Mouse (Mus musculus): ENCODE data around the gene Ticam1. TPM values are rescaled to one million over a fixed set of nuclear protein-coding genes. Genes with fewer than 3 reads are reported as not detected.

Gene Ticam1
- polyA plus RNA-seq, 1 experiment = 4.0 TPM

GRCm38 (mm10) chr17:56229943-56230342 is 46.6 kb downstream of the Ticam1 start:
- H3K4me1 ChIP-seq (ENCODE audit: control insufficient read depth, insufficient read depth, low read length) = no peaks in the 10 kb centered on the region
- TF ChIP-seq EP300 (IDR thresholded peaks at IDR 0.05; ENCODE audit: insufficient read depth, low read depth, low read length) = no peak
- no peak for TF ChIP-seq CTCF (IDR thresholded peaks at IDR 0.05; ENCODE audit: low read depth, low read length)
- no peak for TF ChIP-seq POLR2A (IDR thresholded peaks at IDR 0.05; ENCODE audit: insufficient read depth, low read length)
- H3K9me3 ChIP-seq (replicated peaks; ENCODE audit: control insufficient read depth, insufficient read depth, low read length, poor library complexity, severe bottlenecking) = no peaks in the 10 kb centered on the region
- H3K27me3 ChIP-seq (ENCODE audit: control insufficient read depth, insufficient read depth, low read length, poor library complexity, severe bottlenecking) = no peaks in the 10 kb centered on the region
- no peak overlapping the region for H3K9ac ChIP-seq (ENCODE audit: low read depth, poor library complexity, severe bottlenecking)
- H3K4me3 ChIP-seq (ENCODE audit: low read depth, low read length) = no peak overlapping the region
- H3K27ac ChIP-seq (ENCODE audit: insufficient read depth, low read length) = no peak overlapping the region
- no peaks in the 10 kb centered on the region for H3K36me3 ChIP-seq (ENCODE audit: control insufficient read depth, insufficient read depth, low read length, poor library complexity, severe bottlenecking)

- no peak overlapping the region for H3K4me3 ChIP-seq (ENCODE audit: low read depth, low read length)
- no peaks in the 10 kb centered on the region for H3K9me3 ChIP-seq (replicated peaks; ENCODE audit: control insufficient read depth, insufficient read depth, low read length, poor library complexity, severe bottlenecking)
- H3K27ac ChIP-seq (ENCODE audit: insufficient read depth, low read length) = no peak overlapping the region
- TF ChIP-seq POLR2A (IDR thresholded peaks at IDR 0.05; ENCODE audit: insufficient read depth, low read length) = no peak
- no peak for TF ChIP-seq EP300 (IDR thresholded peaks at IDR 0.05; ENCODE audit: insufficient read depth, low read depth, low read length)
- no peak for TF ChIP-seq CTCF (IDR thresholded peaks at IDR 0.05; ENCODE audit: low read depth, low read length)
- H3K4me1 ChIP-seq (ENCODE audit: control insufficient read depth, insufficient read depth, low read length) = peaks cover 5% of the 10 kb centered on the region
- no peaks in the 10 kb centered on the region for H3K36me3 ChIP-seq (ENCODE audit: control insufficient read depth, insufficient read depth, low read length, poor library complexity, severe bottlenecking)
- no peaks in the 10 kb centered on the region for H3K27me3 ChIP-seq (ENCODE audit: control insufficient read depth, insufficient read depth, low read length, poor library complexity, severe bottlenecking)
- no peak overlapping the region for H3K9ac ChIP-seq (ENCODE audit: low read depth, poor library complexity, severe bottlenecking)
These were observed 50.0 kb downstream of the Ticam1 start for GRCm38 (mm10) chr17:56226566-56226965.

- peak; percentile 60 for TF ChIP-seq POLR2A (IDR thresholded peaks at IDR 0.05; ENCODE audit: insufficient read depth, low read length)
- no peak for TF ChIP-seq CTCF (IDR thresholded peaks at IDR 0.05; ENCODE audit: low read depth, low read length)
- H3K9ac ChIP-seq (ENCODE audit: low read depth, poor library complexity, severe bottlenecking) = peak overlapping the region; percentile 14; the same call in 1 of the 2 replicates
- H3K27me3 ChIP-seq (ENCODE audit: control insufficient read depth, insufficient read depth, low read length, poor library complexity, severe bottlenecking) = no peaks in the 10 kb centered on the region
- H3K36me3 ChIP-seq (ENCODE audit: control insufficient read depth, insufficient read depth, low read length, poor library complexity, severe bottlenecking) = no peaks in the 10 kb centered on the region
- peaks cover 5% of the 10 kb centered on the region for H3K4me1 ChIP-seq (ENCODE audit: control insufficient read depth, insufficient read depth, low read length)
- H3K27ac ChIP-seq (ENCODE audit: insufficient read depth, low read length) = peak overlapping the region; percentile 20; the same call in 1 of the 2 replicates
- H3K9me3 ChIP-seq (replicated peaks; ENCODE audit: control insufficient read depth, insufficient read depth, low read length, poor library complexity, severe bottlenecking) = no peaks in the 10 kb centered on the region
- peak overlapping the region; percentile 42; the same call in 1 of the 2 replicates for H3K4me3 ChIP-seq (ENCODE audit: low read depth, low read length)
These were observed 51.7 kb downstream of the Ticam1 start for GRCm38 (mm10) chr17:56224916-56225315.

DNA sequence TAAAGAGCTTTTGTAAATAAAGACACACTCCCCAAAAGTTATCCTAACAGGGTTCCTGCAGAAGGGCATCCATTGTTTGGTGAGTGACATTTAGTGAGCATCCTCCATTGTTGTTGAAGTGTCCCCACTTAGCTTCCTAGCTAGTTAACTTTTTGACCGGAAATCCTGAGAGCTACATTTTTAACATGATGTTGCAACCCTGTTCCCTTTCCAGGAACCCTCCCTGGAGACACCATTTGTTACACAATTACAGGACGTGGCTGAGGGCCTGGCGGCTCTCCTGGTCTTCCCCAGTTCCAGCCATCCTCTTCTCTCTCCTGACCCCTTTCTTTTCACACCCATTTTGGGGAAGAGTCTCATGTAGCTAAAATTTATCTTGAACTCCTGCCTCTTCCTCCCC is 56.8 kb downstream of the Ticam1 start:
- TF ChIP-seq POLR2A (IDR thresholded peaks at IDR 0.05; ENCODE audit: insufficient read depth, low read length) = no peak
- TF ChIP-seq EP300 (IDR thresholded peaks at IDR 0.05; ENCODE audit: insufficient read depth, low read depth, low read length) = no peak
- TF ChIP-seq CTCF (IDR thresholded peaks at IDR 0.05; ENCODE audit: low read depth, low read length) = no peak
- no peak overlapping the region for H3K27ac ChIP-seq (ENCODE audit: insufficient read depth, low read length)
- no peaks in the 10 kb centered on the region for H3K9me3 ChIP-seq (replicated peaks; ENCODE audit: control insufficient read depth, insufficient read depth, low read length, poor library complexity, severe bottlenecking)
- H3K27me3 ChIP-seq (ENCODE audit: control insufficient read depth, insufficient read depth, low read length, poor library complexity, severe bottlenecking) = no peaks in the 10 kb centered on the region
- H3K4me1 ChIP-seq (ENCODE audit: control insufficient read depth, insufficient read depth, low read length) = peaks cover 5% of the 10 kb centered on the region
- 0 out of 2 replicates have a peak overlapping the region, but pooled peaks have one; percentile 96 for H3K4me3 ChIP-seq (ENCODE audit: low read depth, low read length)
- H3K9ac ChIP-seq (ENCODE audit: low read depth, poor library complexity, severe bottlenecking) = no peak overlapping the region
- H3K36me3 ChIP-seq (ENCODE audit: control insufficient read depth, insufficient read depth, low read length, poor library complexity, severe bottlenecking) = no peaks in the 10 kb centered on the region

Other genes starting within 250 kb of the Ticam1 start
- 52.3 and 57.0 TPM in 2 replicates for gene Sh3gl1, start 240.2 kb downstream of the Ticam1 start, polyA plus RNA-seq (2011; ENCODE audit: insufficient read depth, insufficient read length, low read depth, missing spikeins)
- gene Chaf1a, start 236.3 kb downstream of the Ticam1 start, polyA plus RNA-seq (2011; ENCODE audit: insufficient read depth, insufficient read length, low read depth, missing spikeins) = 33.6 and 38.5 TPM in 2 replicates
- 38.4 and 38.7 TPM in 2 replicates for gene Ubxn6, start 201.8 kb downstream of the Ticam1 start, polyA plus RNA-seq (2011; ENCODE audit: insufficient read depth, insufficient read length, low read depth, missing spikeins)
- 77.5 and 82.8 TPM in 2 replicates for gene Hdgfl2, start 197.2 kb downstream of the Ticam1 start, polyA plus RNA-seq (2011; ENCODE audit: insufficient read depth, insufficient read length, low read depth, missing spikeins)
- 0.21 and 0.35 TPM in 2 replicates for gene Plin4, start 167.0 kb downstream of the Ticam1 start, polyA plus RNA-seq (2011; ENCODE audit: insufficient read depth, insufficient read length, low read depth, missing spikeins)
- gene Plin5, start 159.2 kb downstream of the Ticam1 start, polyA plus RNA-seq (2011; ENCODE audit: insufficient read depth, insufficient read length, low read depth, missing spikeins) = 0.90 and 1.0 TPM in 2 replicates
- gene Lrg1, start 154.8 kb downstream of the Ticam1 start, polyA plus RNA-seq (2011; ENCODE audit: insufficient read depth, insufficient read length, low read depth, missing spikeins) = not detected in 2 replicates
- gene Sema6b, start 136.4 kb downstream of the Ticam1 start, polyA plus RNA-seq (2011; ENCODE audit: insufficient read depth, insufficient read length, low read depth, missing spikeins) = 2.1 and 2.5 TPM in 2 replicates
- gene Tnfaip8l1, start 114.3 kb downstream of the Ticam1 start, polyA plus RNA-seq (2011; ENCODE audit: insufficient read depth, insufficient read length, low read depth, missing spikeins) = 1.8 and 2.5 TPM in 2 replicates
- gene Mydgf, start 92.9 kb downstream of the Ticam1 start, polyA plus RNA-seq (2011; ENCODE audit: insufficient read depth, insufficient read length, low read depth, missing spikeins) = 37.4 and 48.4 TPM in 2 replicates
- 20.9 and 21.1 TPM in 2 replicates for gene Dpp9, start 57.9 kb downstream of the Ticam1 start, polyA plus RNA-seq (2011; ENCODE audit: insufficient read depth, insufficient read length, low read depth, missing spikeins)
- gene Fem1a, start 20.0 kb downstream of the Ticam1 start, polyA plus RNA-seq (2011; ENCODE audit: insufficient read depth, insufficient read length, low read depth, missing spikeins) = 4.9 and 5.4 TPM in 2 replicates
- 57.1 and 60.2 TPM in 2 replicates for gene Plin3, start 16.1 kb upstream of the Ticam1 start, polyA plus RNA-seq (2011; ENCODE audit: insufficient read depth, insufficient read length, low read depth, missing spikeins)
- gene Arrdc5, start 23.5 kb upstream of the Ticam1 start, polyA plus RNA-seq (2011; ENCODE audit: insufficient read depth, insufficient read length, low read depth, missing spikeins) = not detected in 2 replicates
- gene Uhrf1, start 26.5 kb upstream of the Ticam1 start, polyA plus RNA-seq (2011; ENCODE audit: insufficient read depth, insufficient read length, low read depth, missing spikeins) = 162 and 174 TPM in 2 replicates
- 9.5 and 11.5 TPM in 2 replicates for gene Kdm4b, start 49.3 kb upstream of the Ticam1 start, polyA plus RNA-seq (2011; ENCODE audit: insufficient read depth, insufficient read length, low read depth, missing spikeins)
- gene Ptprs, start 199.7 kb upstream of the Ticam1 start, polyA plus RNA-seq (2011; ENCODE audit: insufficient read depth, insufficient read length, low read depth, missing spikeins) = 149 and 159 TPM in 2 replicates
- not detected in 2 replicates for gene Znrf4, start 235.6 kb upstream of the Ticam1 start, polyA plus RNA-seq (2011; ENCODE audit: insufficient read depth, insufficient read length, low read depth, missing spikeins)

Measured in ES-Bruce4 (cell line).